Mouse (Mus musculus) heart, adult 2 months (tissue): Measurements from ENCODE around the gene Ankrd11.

ENCODE experiments used
- CTCF ChIP-seq: fragments of 200-600 bp; IDR thresholded peaks from 2 replicates; pipeline ENCODE4 v1.8.1; 2022; ENCODE audit warnings: antibody characterized with exemption, mild to moderate bottlenecking, moderate library complexity
- POLR2A ChIP-seq: fragments of 200-500 bp; IDR thresholded peaks from 2 replicates; pipeline ENCODE4 v1.6.1; 2011; ENCODE audit warnings: mild to moderate bottlenecking, low read depth, low read length, control low read depth; ENCODE audit not compliant: insufficient read depth

DNA sequence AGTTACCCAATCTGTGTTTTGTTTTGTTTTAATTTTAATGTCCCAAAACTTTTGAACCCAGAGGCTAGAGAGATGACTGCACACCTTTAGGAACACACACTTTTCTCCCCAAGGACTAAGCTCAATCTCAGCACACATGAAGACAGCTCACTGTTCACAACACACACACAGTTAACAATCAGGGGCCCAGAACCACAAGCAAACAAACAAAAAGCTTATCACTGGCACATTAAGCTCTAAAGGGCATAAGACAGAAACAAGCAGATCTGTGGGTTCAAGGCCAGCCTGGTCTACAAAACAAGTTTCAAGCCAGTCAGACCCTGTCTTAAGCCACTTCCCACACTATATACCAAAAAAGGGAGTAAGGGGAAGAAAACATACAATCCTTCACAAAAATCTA lies 8.6 kb downstream of the Ankrd11 start:
- TF ChIP-seq POLR2A (no peak), CTCF (no peak)
